Mouse (Mus musculus): Measurements from ENCODE around the gene Wdr86. TPM values are rescaled to one million over a fixed set of nuclear protein-coding genes. Genes with fewer than 3 reads are reported as not detected.

Wdr86 gene
- total RNA-seq, 2 experiments from 2014 or later = 0.49 to 0.53 TPM

DNA sequence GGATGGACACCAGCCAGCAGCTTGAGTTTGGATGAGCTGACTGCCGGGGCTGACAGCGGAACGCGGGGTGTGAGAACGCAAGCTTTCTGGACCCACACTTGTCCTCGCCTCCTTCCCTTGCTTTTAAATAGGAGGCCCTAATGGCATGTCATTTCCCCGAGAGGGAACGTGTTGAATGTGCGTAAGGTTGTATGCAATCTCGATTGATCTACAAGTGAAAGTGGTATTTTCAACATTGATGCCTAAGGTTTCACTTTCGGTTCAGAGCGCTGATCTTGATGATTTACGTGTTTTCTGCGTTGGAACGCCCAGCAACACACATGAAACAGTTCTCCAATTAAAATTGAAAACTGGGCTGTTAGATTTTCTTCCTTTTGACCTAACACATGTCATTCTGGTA, 44.4 kb downstream of the Wdr86 start:
- DNase-seq = no peak
- intact Hi-C loops (cut with DNase I) = loop anchor here (1.0 to 2.0 kb wide), 2 partner anchors 64 to 155 kb away; no protein-coding TSS in a partner anchor

DNA sequence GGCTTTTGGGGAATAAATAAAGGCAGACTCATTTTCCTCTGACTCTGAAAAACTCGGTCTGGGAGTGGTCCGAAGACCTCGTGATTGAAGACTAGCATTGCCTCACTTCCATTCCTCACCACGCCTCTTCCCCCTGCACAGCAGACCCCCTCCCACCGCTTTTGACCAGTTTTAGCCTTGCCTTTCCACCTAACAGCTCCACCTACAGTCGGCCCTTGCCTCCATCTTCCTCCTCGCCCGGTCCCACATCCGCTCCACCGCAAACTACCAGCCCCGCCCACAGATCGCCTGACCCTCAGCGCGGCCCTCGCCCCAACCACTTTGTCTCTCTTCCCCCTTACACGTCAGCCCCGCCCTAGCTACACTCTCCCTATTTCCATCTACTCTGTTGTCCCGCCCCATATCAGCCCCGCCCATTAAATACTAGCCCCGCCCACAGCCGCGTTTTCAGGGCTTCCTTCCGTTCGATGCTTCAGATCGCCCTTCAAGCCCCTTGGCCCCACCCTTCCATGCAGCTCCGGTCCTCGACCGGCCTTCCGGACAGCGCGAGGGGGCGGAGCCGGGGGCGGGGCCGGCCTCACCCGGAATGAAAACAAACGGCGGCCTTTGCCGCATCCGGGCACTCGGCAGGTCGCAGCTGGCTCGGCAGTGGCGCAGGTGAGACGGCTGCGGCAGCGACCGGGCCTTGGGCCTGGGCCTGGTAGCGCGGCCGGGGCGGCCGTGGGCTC, 45.0 kb downstream of the Wdr86 start, which contains the start of gene Nub1:
Nub1 (plus strand) TSS at position 167 of the 728 bp plus-strand sequence.
- DNase-seq = peak; percentile 96 to 97
- intact Hi-C loops (cut with DNase I) = loop anchor here (1.0 to 2.0 kb wide), 2 partner anchors 65 to 155 kb away; no protein-coding TSS in a partner anchor

DNA sequence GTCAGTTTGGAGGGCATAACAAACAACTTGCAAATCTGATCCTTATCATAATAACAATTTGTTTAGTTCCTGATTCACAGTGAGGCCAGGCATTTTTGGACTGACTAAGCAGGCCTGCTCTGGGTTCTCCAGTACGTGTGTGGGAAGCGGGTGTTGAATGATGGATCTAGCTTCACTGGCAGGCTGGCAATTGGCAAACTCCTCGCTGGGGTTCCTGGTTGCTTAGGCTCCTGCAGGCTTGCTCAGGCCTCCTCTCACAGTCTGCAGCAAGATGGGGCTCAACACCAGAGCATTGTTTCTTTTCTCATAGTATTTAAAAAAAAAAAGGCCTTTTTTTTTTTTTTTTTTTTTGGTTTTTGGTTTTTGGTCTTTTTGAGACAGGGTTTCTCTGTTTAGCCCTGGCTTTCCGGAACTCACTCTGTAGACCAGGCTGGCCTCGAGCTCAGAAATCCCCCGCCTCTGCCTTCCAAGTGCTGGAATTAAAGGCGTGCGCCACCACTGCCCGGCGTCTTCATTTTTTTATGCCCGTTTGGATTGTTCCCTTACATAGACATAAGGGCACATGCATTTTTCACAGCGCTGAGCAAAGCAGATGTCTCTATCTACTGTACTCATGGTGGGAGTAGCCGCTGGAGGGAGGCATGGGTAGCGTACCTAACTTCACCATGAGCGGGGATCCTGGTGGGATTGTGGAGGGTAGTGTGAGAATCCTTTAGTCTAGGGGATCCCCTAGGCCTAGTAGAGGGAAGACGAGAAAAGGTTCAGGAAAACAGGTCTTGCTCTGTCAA, 45.8 kb downstream of the Wdr86 start:
- intact Hi-C loops (cut with DNase I) = no loop called here
- peak; percentile 16 to 65 for DNase-seq

DNA sequence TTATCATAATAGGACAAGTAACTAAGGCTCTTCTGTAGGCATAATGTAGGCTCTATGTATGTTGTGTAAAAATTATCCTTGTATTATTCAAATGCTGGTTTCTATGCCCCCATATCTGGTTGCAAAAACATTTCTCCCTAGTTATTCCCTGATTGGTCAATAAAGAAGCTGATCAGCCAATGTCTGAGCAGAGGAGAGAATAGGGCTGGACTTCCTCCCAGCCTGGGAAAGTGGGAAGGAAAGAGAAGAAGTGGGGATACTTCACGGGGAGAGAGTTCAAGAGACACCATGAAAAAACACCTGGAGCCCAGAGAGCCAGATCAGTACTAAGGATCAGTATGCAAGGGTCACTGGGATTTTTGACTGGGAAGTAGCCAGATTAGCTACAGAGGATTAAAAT, 49.1 kb downstream of the Wdr86 start:
- intact Hi-C loops (cut with DNase I) = no loop called here

DNA sequence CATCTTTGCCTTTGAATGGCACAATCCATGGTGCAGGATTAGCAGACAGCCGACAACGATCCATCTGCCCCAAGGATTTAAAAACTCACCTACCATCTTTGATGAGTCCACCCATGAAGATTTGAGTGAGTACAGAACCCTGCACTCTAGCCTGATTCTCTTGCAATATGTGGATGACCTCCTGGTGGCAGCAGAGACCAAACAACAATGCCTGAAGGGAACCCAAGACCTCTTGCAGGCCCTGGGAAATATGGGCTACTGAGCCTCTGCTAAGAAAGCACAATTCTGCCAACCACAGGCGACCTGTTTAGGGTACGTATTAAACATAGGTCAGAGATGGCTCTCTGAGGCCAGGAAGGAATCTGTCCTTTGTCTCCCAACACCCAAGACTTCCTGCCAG, 56.3 kb downstream of the Wdr86 start:
- intact Hi-C loops (cut with DNase I) = loop anchor here (1.0 kb wide), 2 partner anchors 76 to 106 kb away; no protein-coding TSS in a partner anchor
- DNase-seq = peak; percentile 84 to 91

More for the DNA sequence above, 49.1 kb downstream of the Wdr86 start:
- no peak for DNase-seq

Other genes starting within 250 kb of the Wdr86 start
- not detected for gene Gbx1, start 203.5 kb downstream of the Wdr86 start, total RNA-seq (2021)
- gene Asb10, start 189.7 kb downstream of the Wdr86 start, total RNA-seq (2021) = 10 to 100 TPM; 73.0 to 82.3 TPM
- not detected for gene 4931409K22Rik, start 173.9 kb downstream of the Wdr86 start, total RNA-seq (2021)
- 10 to 100 TPM; 55.3 to 56.0 TPM for gene Abcf2, start 153.3 kb downstream of the Wdr86 start, total RNA-seq (2021)
- gene Chpf2, start 144.0 kb downstream of the Wdr86 start, total RNA-seq (2021) = 10 to 100 TPM; 10.8 to 11.6 TPM
- 10 to 100 TPM; 63.2 to 64.5 TPM for gene Smarcd3, start 106.3 kb downstream of the Wdr86 start, total RNA-seq (2021)
- gene Nub1, start 45.2 kb downstream of the Wdr86 start, total RNA-seq (2021) = 10 to 100 TPM; 38.0 to 39.3 TPM
- not detected for gene Crygn, start 27.3 kb upstream of the Wdr86 start, total RNA-seq (2021)
- gene Rheb, start 111.9 kb upstream of the Wdr86 start, total RNA-seq (2021) = 10 to 100 TPM; 75.8 to 85.5 TPM

All from heart, postnatal 36 days (tissue).